Mouse (Mus musculus): Measurements from ENCODE around the gene Cask. TPM values are rescaled to one million over a fixed set of nuclear protein-coding genes. Genes with fewer than 3 reads are reported as not detected.

Gene Cask
- polyA plus RNA-seq, 1 experiment from 2014 or later = 11.3 TPM

DNA sequence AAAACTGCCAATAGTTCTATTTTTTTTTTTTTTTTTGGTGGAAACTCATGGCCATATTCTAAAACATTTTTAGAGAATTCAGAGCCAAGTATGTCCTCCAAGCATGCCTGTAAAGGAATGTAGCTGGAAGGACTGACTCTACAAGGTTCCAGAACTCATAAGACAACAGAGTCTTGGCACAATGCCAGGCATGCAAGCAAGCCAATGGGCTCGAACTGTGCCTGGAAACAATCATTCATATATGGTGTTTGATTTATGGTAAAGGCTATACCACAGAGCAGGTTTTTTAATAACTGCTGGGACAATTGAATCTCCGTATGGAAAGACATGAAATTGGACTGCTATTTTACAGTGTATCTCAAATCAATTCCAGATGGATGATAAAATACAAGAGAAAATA, 146.1 kb downstream of the Cask start:
- 35% methylated on average over 2 of the region's 2 CpGs for whole genome bisulfite sequencing
- ATAC-seq = no peak

DNA sequence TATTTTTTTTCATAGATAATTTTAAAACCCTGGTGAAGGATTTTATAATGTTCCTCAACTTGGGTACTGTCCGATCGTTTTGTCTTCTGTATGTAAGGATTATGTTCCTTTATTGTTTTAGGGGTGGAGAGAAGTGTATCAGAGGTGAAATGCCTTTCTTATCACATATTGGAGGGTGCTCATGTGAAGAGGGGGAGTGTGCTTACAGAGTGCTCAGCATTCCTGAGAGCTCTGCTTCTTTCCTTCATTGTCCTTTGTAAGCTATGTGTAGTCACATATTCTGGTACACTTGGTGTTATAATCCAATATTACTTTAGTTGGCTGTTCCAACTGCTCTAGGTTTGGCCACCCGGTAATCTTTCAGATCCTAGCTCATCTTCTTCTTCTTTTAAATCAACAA, 150.5 kb downstream of the Cask start:
- no peak overlapping the region for H3K9ac ChIP-seq
- ATAC-seq = no peak
- no peak overlapping the region for H3K4me3 ChIP-seq (replicated peaks)
- no peaks in the 10 kb centered on the region for H3K9me3 ChIP-seq
- H3K27me3 ChIP-seq (replicated peaks) = no peaks in the 10 kb centered on the region
- no peaks in the 10 kb centered on the region for H3K4me1 ChIP-seq (replicated peaks)
- H3K36me3 ChIP-seq = no peaks in the 10 kb centered on the region
- WGBS = 74% methylated on average over 3 of the region's 3 CpGs
- no peak overlapping the region for H3K4me2 ChIP-seq (replicated peaks)
- H3K27ac ChIP-seq = no peak overlapping the region

More for the DNA sequence above, 146.1 kb downstream of the Cask start:
- Histone ChIP-seq H3K27ac (no peak overlapping the region), H3K36me3 (no peaks in the 10 kb centered on the region), H3K27me3 (replicated peaks) (no peaks in the 10 kb centered on the region), H3K4me2 (replicated peaks) (no peak overlapping the region), H3K9ac (no peak overlapping the region), H3K4me3 (replicated peaks) (no peak overlapping the region), H3K9me3 (no peaks in the 10 kb centered on the region), H3K4me1 (replicated peaks) (no peaks in the 10 kb centered on the region)

DNA sequence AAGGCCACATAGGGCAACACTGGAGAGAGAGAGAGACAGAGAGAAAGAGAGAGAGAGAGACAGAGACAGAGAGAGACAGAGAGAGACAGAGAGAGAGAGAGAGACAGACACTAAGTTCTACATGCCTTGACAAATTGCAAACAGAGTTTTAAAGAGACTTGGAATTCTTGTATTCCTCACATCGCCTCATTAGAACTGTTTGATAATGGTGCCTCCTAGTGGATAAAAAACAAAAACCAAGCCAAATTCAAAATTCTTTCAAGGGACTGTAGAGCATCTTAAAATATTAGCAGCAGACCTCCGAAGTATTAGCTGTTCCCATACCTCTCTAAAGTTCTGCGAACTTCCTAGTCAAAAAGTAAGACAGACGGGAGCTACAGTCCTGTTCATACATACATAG, 159.3 kb downstream of the Cask start:
- H3K9ac ChIP-seq = no peak overlapping the region
- H3K36me3 ChIP-seq = no peaks in the 10 kb centered on the region
- H3K4me1 ChIP-seq (replicated peaks) = no peaks in the 10 kb centered on the region
- no peak overlapping the region for H3K4me2 ChIP-seq (replicated peaks)
- ATAC-seq = no peak
- no peaks in the 10 kb centered on the region for H3K27me3 ChIP-seq (replicated peaks)
- H3K27ac ChIP-seq = no peak overlapping the region
- WGBS = 87% methylated on average over 4 of the region's 4 CpGs
- no peaks in the 10 kb centered on the region for H3K9me3 ChIP-seq
- no peak overlapping the region for H3K4me3 ChIP-seq (replicated peaks)

DNA sequence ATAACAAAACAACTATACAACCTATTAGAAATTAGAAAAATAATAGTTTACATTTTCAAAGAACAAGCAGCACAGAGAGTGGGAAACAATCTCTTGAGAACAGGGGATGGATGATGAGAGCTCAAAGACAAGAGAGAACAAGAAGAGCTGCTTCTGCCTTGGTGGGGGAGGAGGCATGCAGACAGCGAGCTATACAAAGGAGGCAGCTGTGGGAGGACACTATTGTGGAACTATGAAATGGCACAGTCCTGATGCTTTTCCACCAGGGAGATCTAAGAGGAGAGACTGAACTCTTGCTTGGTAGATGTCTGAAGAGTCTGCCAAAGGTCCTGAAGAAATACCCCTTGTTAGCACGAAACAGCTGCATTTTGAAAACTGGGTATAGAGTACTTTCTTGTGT, 162.8 kb downstream of the Cask start:
- no peak for ATAC-seq
- H3K27ac ChIP-seq = no peak overlapping the region
- H3K36me3 ChIP-seq = no peaks in the 10 kb centered on the region
- H3K4me3 ChIP-seq (replicated peaks) = no peak overlapping the region
- no peaks in the 10 kb centered on the region for H3K9me3 ChIP-seq
- H3K9ac ChIP-seq = no peak overlapping the region
- no peaks in the 10 kb centered on the region for H3K27me3 ChIP-seq (replicated peaks)
- H3K4me1 ChIP-seq (replicated peaks) = no peaks in the 10 kb centered on the region
- H3K4me2 ChIP-seq (replicated peaks) = no peak overlapping the region
- WGBS = 76% methylated on average over 2 of the region's 2 CpGs

DNA sequence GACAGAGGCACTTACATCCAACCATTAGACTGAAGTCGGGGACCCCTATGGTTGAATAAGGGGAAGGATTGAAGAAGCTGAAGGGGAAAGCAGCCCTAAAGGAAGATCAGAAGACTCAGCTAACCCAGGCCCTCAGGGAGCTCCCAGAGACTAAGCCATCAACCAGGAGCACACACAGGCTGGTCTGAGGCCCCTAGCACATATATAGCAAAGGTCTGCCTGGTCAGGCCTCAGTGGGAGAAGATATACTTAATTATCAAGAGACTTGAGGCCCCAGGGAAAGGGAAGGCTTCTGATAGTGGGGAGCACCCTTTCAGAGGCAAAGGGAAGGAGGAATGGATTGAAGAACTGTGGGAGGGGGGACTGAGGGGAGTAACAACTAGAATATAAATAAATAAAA, 164.6 kb downstream of the Cask start:
- WGBS = 70% methylated on average over 1 of the region's 1 CpGs
- H3K9me3 ChIP-seq = no peaks in the 10 kb centered on the region
- H3K4me2 ChIP-seq (replicated peaks) = no peak overlapping the region
- H3K27ac ChIP-seq = no peak overlapping the region
- H3K4me3 ChIP-seq (replicated peaks) = no peak overlapping the region
- H3K4me1 ChIP-seq (replicated peaks) = no peaks in the 10 kb centered on the region
- H3K9ac ChIP-seq = no peak overlapping the region
- H3K36me3 ChIP-seq = no peaks in the 10 kb centered on the region
- ATAC-seq = no peak
- H3K27me3 ChIP-seq (replicated peaks) = no peaks in the 10 kb centered on the region

DNA sequence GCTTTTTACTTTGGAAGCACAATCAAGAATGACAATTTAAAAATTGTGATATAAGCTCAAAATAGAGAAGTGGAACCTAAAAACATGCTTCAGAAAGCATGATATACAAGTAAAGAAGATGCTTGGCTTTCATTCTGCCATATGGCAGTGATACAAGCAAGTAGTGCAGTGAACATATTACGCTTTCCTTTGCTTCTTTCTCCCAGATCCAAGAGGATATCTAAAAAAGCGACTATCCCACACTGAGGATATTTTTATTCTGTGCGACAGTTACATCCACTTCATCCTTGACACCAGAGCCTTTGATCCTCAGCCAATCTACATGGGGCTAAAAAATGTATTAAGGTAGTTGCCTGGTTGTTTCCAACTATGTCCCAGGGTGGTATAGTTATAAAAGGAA, 169.4 kb downstream of the Cask start:
- WGBS = 88% methylated on average over 3 of the region's 3 CpGs

DNA sequence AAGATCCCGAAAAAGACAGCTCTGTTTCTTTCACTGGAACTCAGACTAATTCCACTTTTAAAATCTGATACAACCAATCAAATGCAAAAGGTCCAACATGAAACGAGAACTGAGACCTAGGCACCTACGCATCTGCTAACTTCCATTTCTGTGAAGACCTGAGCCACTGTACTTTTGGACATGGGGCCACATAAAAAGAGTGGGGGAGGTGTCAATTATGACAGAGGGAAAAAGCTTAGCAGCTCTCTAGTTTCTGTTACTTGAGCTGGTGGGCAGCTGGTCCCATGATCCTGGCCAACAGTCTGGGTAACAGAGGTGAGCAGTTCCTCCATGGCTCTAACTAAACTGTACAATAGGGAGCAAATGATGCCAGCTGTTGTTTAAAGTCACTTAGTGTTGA, 178.2 kb downstream of the Cask start:
- no peak for ATAC-seq
- H3K36me3 ChIP-seq = no peaks in the 10 kb centered on the region
- H3K9ac ChIP-seq = no peak overlapping the region
- H3K27me3 ChIP-seq (replicated peaks) = no peaks in the 10 kb centered on the region
- 88% methylated on average over 3 of the region's 3 CpGs for WGBS
- H3K9me3 ChIP-seq = no peaks in the 10 kb centered on the region
- no peak overlapping the region for H3K27ac ChIP-seq
- H3K4me1 ChIP-seq (replicated peaks) = no peaks in the 10 kb centered on the region
- H3K4me2 ChIP-seq (replicated peaks) = no peak overlapping the region
- no peak overlapping the region for H3K4me3 ChIP-seq (replicated peaks)

More for the DNA sequence above, 169.4 kb downstream of the Cask start:
- no peak for ATAC-seq
- Histone ChIP-seq H3K27ac (no peak overlapping the region), H3K4me2 (replicated peaks) (no peak overlapping the region), H3K9me3 (no peaks in the 10 kb centered on the region), H3K4me1 (replicated peaks) (no peaks in the 10 kb centered on the region), H3K4me3 (replicated peaks) (no peak overlapping the region), H3K36me3 (no peaks in the 10 kb centered on the region), H3K27me3 (replicated peaks) (no peaks in the 10 kb centered on the region), H3K9ac (no peak overlapping the region)

DNA sequence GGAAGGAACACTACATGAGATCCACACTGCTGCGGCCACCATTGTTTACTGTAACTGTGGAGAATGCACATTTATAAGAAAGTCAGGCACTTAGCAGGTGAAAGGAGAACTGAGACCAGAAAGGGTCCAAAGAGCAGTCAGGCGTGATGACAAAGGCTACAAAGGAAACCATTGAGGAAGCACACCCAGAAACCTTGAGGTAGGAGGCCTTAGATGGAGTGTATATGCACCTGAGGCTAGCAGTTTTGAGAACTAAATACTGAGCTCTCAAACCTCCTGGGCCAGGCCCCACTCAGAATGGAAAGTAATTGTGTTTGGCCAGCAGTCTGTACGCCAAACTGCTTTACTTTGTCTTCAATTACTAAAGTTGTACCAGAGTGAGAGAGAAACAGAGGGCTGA, 180.8 kb downstream of the Cask start:
- no peaks in the 10 kb centered on the region for H3K4me1 ChIP-seq (replicated peaks)
- no peak overlapping the region for H3K9ac ChIP-seq
- H3K36me3 ChIP-seq = no peaks in the 10 kb centered on the region
- H3K27ac ChIP-seq = no peak overlapping the region
- no peak for ATAC-seq
- H3K4me2 ChIP-seq (replicated peaks) = no peak overlapping the region
- H3K9me3 ChIP-seq = no peaks in the 10 kb centered on the region
- H3K4me3 ChIP-seq (replicated peaks) = no peak overlapping the region
- 74% methylated on average over 3 of the region's 3 CpGs for WGBS
- H3K27me3 ChIP-seq (replicated peaks) = no peaks in the 10 kb centered on the region

DNA sequence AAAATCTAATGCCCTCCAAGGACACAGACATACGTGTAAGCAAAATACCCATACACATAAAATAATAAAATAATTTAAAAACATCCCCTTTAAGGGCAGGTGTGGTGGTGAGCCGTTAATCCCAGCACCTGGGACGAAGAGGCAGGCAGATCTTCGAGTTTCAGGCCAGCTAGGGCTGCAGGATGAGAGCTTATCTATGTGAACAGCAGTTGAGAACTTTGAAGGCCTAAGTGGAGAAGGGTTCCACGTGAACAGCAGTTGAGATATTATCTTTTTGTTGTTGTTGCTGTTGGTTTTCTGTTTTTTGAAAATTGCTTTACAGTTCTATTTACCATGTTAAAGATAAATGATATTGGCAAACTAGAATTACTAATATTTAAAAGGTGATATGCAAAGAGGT, 182.3 kb downstream of the Cask start:
- no peak overlapping the region for H3K9ac ChIP-seq
- 78% methylated on average over 5 of the region's 5 CpGs for WGBS

DNA sequence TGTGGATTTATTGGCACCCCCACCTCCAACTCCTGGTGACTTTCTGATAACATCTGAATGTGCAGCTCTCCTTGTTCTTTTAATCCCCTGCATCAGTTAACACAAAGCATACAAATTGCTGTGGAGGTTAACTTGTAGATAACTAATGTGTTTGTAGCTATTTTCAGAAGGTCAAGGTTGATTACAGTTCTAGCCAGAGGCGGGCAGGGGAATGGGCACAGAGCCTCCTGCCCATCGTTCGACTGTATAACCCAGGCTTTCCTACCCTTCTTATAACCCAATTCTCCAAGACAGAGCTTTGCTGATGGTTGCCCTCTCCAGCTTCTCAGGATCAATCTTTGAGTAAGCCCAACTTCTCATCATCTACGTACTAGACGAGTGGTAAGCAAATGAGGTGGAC, 190.1 kb downstream of the Cask start, which contains the start of gene Gpr82:
Gene Gpr82, plus strand, starts transcription at position 301 of the 400 bp plus-strand sequence.
- no peak for ATAC-seq
- no peaks in the 10 kb centered on the region for H3K9me3 ChIP-seq
- no peak within 1 kb of the TSS for H3K4me2 ChIP-seq (replicated peaks)
- WGBS = 93% methylated on average over 5 of the region's 5 CpGs
- H3K9ac ChIP-seq = no peak within 1 kb of the TSS
- no peak within 1 kb of the TSS for H3K4me3 ChIP-seq (replicated peaks)
- no peaks in the 10 kb centered on the region for H3K4me1 ChIP-seq (replicated peaks)
- no peaks in the 10 kb centered on the region for H3K36me3 ChIP-seq
- no peaks in the 10 kb centered on the region for H3K27me3 ChIP-seq (replicated peaks)
- H3K27ac ChIP-seq = no peak within 1 kb of the TSS

More for the DNA sequence above, 182.3 kb downstream of the Cask start:
- Histone ChIP-seq H3K27me3 (replicated peaks) (no peaks in the 10 kb centered on the region), H3K4me3 (replicated peaks) (no peak overlapping the region), H3K4me2 (replicated peaks) (no peak overlapping the region), H3K36me3 (no peaks in the 10 kb centered on the region), H3K4me1 (replicated peaks) (no peaks in the 10 kb centered on the region), H3K27ac (no peak overlapping the region), H3K9me3 (no peaks in the 10 kb centered on the region)
- no peak for ATAC-seq

DNA sequence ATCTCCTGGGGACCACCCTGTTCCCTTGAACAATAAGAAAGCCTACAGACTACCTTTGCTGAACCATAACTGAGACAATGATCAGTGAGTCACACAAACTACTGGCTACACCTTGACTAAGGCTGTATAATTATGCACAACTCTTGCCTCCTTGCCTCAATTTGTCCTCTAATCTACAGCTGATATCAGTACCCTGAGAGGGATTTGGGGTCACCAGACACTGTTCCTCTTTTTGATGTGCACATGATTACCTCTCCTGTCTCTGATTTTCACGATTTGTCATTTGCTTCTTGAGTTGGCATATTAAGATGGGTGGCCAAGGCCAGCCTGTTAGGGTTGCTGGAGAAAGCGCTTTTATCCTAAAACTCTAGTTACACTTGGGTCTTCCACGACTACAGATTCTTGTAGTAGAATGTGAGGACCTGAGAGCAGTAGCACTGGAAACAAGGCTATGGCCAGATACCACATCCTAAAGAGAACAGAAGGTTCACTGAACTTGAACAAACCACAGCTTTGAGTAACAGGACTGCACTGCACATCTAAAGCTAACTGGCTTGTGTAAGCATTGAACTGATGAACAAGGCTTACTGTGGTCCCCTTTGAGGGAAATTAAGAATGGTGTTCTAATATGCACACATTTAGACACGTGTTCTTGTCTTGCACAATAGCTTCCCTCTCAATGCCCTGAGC, 191.8 kb downstream of the Cask start:
- no peak overlapping the region for H3K4me3 ChIP-seq (replicated peaks)
- no peak overlapping the region for H3K27ac ChIP-seq
- H3K4me1 ChIP-seq (replicated peaks) = no peaks in the 10 kb centered on the region
- 75% methylated on average over 4 of the region's 4 CpGs for WGBS
- H3K9ac ChIP-seq = no peak overlapping the region
- no peaks in the 10 kb centered on the region for H3K9me3 ChIP-seq
- H3K4me2 ChIP-seq (replicated peaks) = no peak overlapping the region
- no peak for ATAC-seq
- H3K36me3 ChIP-seq = no peaks in the 10 kb centered on the region
- no peaks in the 10 kb centered on the region for H3K27me3 ChIP-seq (replicated peaks)

DNA sequence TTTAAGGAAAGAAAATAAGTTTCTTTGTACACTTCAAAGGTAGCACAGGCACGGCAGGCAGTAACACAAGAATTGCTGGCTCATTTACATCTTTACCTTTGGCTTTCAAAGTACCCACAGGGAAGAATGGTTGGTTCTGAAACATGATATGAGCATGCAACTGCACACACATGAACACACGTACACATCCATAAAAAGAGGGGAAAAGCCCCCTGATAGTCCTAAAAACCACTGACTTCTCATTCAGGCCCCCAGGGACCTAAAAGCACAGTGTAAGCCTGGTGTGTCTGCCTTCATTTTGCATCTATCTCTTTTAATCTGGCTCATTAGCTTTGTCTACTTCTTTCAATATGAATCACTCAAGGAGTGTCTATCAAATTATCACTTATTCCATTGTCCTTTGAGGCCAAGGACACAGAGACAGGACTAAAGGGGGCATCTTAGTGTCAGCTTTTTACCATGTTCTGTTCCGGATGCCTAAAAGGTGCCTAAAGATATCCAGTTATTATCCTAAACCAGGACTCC, 192.5 kb downstream of the Cask start:
- no peak overlapping the region for H3K4me2 ChIP-seq (replicated peaks)
- ATAC-seq = no peak
- 76% methylated on average over 3 of the region's 3 CpGs for WGBS
- H3K4me1 ChIP-seq (replicated peaks) = no peaks in the 10 kb centered on the region
- H3K9ac ChIP-seq = no peak overlapping the region
- no peaks in the 10 kb centered on the region for H3K27me3 ChIP-seq (replicated peaks)
- H3K36me3 ChIP-seq = no peaks in the 10 kb centered on the region
- H3K27ac ChIP-seq = no peak overlapping the region
- H3K4me3 ChIP-seq (replicated peaks) = no peak overlapping the region
- no peaks in the 10 kb centered on the region for H3K9me3 ChIP-seq

DNA sequence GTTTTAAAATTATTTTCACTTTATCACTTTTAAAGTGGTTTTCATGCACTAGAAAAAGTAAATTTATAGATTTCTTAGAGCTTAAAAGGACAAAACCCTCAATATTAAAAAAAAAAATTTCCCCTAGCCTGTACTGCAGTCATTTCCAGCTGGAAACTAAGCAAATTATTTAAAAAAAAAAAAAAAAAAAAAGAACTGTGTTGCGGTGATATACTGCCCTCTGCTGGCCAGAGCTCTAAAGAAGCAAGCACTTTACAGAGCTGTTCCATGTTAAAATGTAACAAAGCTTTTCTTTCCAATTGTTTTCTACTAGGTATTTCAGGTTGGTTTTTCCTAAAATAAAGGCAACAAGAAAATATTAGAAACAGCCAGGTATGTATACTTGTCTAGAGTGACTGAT, 194.4 kb downstream of the Cask start:
- Histone ChIP-seq H3K4me3 (replicated peaks) (no peak overlapping the region), H3K9me3 (no peaks in the 10 kb centered on the region)
- 4% methylated on average over 1 of the region's 1 CpGs for WGBS

More for the DNA sequence above, 194.4 kb downstream of the Cask start:
- H3K4me1 ChIP-seq (replicated peaks) = no peaks in the 10 kb centered on the region
- H3K4me2 ChIP-seq (replicated peaks) = no peak overlapping the region
- no peaks in the 10 kb centered on the region for H3K36me3 ChIP-seq
- H3K9ac ChIP-seq = no peak overlapping the region
- H3K27me3 ChIP-seq (replicated peaks) = no peaks in the 10 kb centered on the region
- H3K27ac ChIP-seq = no peak overlapping the region
- no peak for ATAC-seq

Measured in intestine, embryonic 15.5 days (tissue).